Mouse (Mus musculus) kidney, embryonic 16.5 days (tissue): ENCODE results near the gene 4930590J08Rik. TPM values are rescaled to one million over a fixed set of nuclear protein-coding genes. Genes with fewer than 3 reads are reported as not detected.

Experiments
- ATAC-seq: fragments of 200-750 bp; cut with Nextera tagmentation; 2 replicates; pipeline ENCODE4 v1.8.0; 2017; ENCODE audit warnings: moderate TSS enrichment; ENCODE audit not compliant: low FRiP score, low TSS enrichment
- H3K27ac ChIP-seq: fragments of 300-500 bp; sonication (generic); 2 replicates; pipeline ENCODE4 v1.5.1; 2014; ENCODE audit warnings: low read length
- H3K27me3 ChIP-seq: fragments of 300-500 bp; sonication (generic); 2 replicates; pipeline ENCODE4 v1.6.1; 2014; ENCODE audit warnings: low read length, control low read depth, mixed read lengths; ENCODE audit not compliant: insufficient read depth
- H3K36me3 ChIP-seq: fragments of 300-500 bp; sonication (generic); 2 replicates; pipeline ENCODE4 v1.6.1; 2014; ENCODE audit warnings: low read length, control low read depth, mixed read lengths; ENCODE audit not compliant: insufficient read depth
- H3K4me1 ChIP-seq: fragments of 300-500 bp; sonication (generic); 2 replicates; pipeline ENCODE4 v1.6.1; 2014; ENCODE audit warnings: low read length, control low read depth, mixed read lengths; ENCODE audit not compliant: insufficient read depth
- H3K4me2 ChIP-seq: fragments of 300-500 bp; sonication (generic); replicated peaks from 2 replicates; pipeline ENCODE4 v1.6.1; 2014; ENCODE audit warnings: low read depth, low read length
- H3K4me3 ChIP-seq: fragments of 300-500 bp; sonication (generic); 2 replicates; pipeline ENCODE4 v1.5.1; 2014; ENCODE audit warnings: mild to moderate bottlenecking, low read length
- H3K9ac ChIP-seq: fragments of 300-500 bp; sonication (generic); replicated peaks from 2 replicates; pipeline ENCODE4 v1.6.1; 2014; ENCODE audit warnings: low read length
- H3K9me3 ChIP-seq: fragments of 300-500 bp; sonication (generic); 2 replicates; pipeline ENCODE4 v1.6.1; 2016; ENCODE audit warnings: low read length, control low read depth
- WGBS: fragments of 180-500 bp; shearing (Covaris S2); extraction: QIAGEN DNeasy Blood & Tissue Kit; methylation state at CpG from one replicate; pipeline ENCODE4 v1.1.7; 2014; 5-methylcytosine and 5-hydroxymethylcytosine counted together
- polyA plus RNA-seq: library from polyadenylated mRNA; unstranded; fragments of >200 nt; fragmentation: Nextera tagmentation; extraction: Ambion mirVana; gene quantifications from 2 replicates; pipeline ENCODE4 v1.2.1, GENCODE M21; 2015

Gene 4930590J08Rik
- polyA plus RNA-seq, 1 experiment from 2014 or later: 0.42 TPM

DNA sequence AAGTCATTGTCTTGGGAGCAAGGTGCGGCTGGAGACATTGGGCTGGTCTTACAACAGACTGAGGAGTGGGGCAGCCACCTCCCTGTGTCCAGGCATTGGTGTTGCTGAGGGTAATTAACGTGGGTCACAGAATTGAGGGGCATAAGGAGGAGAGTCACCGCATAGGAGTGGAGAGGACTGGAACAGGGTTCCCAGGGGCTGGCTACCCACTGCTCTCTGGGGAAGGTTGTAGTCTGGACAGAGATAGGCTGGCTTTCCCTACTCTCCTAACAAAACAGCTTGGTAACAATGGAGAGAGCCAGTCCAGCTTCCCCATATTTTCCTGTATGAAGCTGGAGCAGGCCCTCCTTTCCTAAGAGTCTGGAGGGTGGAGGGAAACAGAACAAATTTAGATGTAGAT lies 77.4 kb downstream of the 4930590J08Rik start:
- peaks cover 9% of the 10 kb centered on the region; the same call in 1 of the 2 replicates for H3K27me3 ChIP-seq
- peak overlapping the region; percentile 47; the same call in 1 of the 2 replicates for H3K9ac ChIP-seq
- peaks cover 18% of the 10 kb centered on the region for H3K4me1 ChIP-seq
- H3K4me3 ChIP-seq: peak overlapping the region; percentile 66
- H3K27ac ChIP-seq: 0 out of 2 replicates have a peak overlapping the region, but pooled peaks have one; percentile 35
- no peaks in the 10 kb centered on the region for H3K9me3 ChIP-seq
- no peak for ATAC-seq
- 65% methylated on average over 3 of the region's 3 CpGs for WGBS
- H3K36me3 ChIP-seq: no peaks in the 10 kb centered on the region
- peak overlapping the region; percentile 78 for H3K4me2 ChIP-seq

DNA sequence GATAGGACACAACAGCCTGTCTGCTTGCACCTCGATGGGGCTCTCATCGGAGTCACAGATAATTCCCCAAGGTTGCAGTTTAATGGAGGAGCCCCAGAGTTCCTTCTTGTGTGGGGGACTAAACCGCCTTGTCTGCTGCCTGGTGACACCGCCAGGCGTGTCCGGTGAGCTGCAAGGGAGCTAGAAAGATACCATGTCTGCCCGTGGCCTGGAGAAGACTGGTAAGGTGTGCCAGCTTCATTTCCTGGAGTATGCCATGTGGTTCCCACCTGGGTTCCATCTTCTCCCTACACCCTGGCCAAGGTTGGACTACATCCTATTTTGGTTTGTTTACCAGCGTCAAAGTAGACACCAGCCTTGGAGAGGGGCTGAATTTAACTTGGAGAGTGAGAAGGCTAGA lies 87.5 kb downstream of the 4930590J08Rik start:
- Histone ChIP-seq H3K4me2 (no peak overlapping the region), H3K4me3 (no peak overlapping the region), H3K27me3 (no peaks in the 10 kb centered on the region), H3K36me3 (peaks cover 8% of the 10 kb centered on the region; the same call in 1 of the 2 replicates), H3K9ac (no peak overlapping the region), H3K4me1 (peaks cover 23% of the 10 kb centered on the region; the same call in 1 of the 2 replicates), H3K9me3 (no peaks in the 10 kb centered on the region), H3K27ac (no peak overlapping the region)
- no peak for ATAC-seq
- 89% methylated on average over 8 of the region's 8 CpGs for WGBS

DNA sequence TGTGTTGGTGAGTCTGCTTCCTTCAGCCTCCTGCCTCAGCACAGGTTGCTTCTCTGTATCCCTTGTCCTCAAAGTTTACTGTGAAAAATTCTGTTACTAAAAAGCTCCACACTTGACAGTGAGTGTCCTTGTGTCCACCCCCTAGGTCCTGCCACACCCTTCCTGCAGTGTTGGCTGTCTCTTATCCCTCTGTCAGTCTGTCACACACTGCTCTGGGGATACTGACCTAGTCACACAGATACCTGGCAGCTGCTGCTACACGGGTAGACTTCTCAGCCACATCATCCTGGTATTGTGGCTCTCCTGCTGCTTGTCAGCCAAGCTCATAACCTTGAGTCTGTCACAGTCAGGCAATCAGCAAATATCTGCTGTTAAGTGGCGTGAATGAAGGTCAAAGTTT lies 90.2 kb downstream of the 4930590J08Rik start:
- Histone ChIP-seq H3K4me1 (peaks cover 23% of the 10 kb centered on the region; the same call in 1 of the 2 replicates), H3K4me3 (no peak overlapping the region), H3K27me3 (no peaks in the 10 kb centered on the region), H3K9me3 (no peaks in the 10 kb centered on the region), H3K4me2 (no peak overlapping the region), H3K9ac (no peak overlapping the region), H3K27ac (no peak overlapping the region), H3K36me3 (0 out of 2 replicates have a peak, but pooled peaks cover 2% of the 10 kb centered on the region)
- 59% methylated on average over 2 of the region's 2 CpGs for WGBS
- ATAC-seq: no peak

DNA sequence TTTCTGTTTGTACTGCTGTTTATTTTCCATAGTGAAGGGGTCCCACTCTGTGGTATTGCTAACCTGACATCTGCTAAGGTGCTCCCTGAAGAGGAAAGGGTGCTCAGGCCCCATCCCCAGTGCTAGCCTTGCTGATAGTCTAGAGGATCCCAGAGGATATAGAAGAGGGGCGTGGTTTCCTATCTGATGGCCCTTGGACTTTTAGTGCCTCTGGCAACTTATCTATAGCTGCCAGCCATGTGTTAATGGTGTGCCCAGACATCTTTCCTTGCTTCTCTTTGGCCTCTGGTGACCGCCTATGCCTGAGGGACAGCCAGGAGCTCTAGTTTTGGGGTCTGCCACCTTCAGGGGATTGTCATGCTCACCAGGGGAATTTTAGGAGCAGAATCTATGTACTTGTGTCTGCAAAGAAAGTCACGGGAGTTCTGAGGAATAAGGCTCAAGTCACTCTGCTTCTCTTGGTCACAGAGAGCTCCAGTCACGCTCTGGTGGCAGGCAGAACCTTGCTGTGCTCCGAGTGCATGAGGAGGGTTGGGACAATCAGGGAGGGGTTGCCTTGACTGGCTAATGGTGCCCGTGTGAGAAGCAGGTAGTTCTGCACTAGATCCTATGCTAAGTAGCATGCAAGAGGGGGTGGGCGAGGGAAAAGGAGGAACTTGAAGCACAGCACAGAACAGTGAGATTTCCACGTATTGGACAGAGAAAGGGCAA lies 91.3 kb downstream of the 4930590J08Rik start:
- no peak for ATAC-seq
- WGBS: 61% methylated on average over 8 of the region's 8 CpGs

DNA sequence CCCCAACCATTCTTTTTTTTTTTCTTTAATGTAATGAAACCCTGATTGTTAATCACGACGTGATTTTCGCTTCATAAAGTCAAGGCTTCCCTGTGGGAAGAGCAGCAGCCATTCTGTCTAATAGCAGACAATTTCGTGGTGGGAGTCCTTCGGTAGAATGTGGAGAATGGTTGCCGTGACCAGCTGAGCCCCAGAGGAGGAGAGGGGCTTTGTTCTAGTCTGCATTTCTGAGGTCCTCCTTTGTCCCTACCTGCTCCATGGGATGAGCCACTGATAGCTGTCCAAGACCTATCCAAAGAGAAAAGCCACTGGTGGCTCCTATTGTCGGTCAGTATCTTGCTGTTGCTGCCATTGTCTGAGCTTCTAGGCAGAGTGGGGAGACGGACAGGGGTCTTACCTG lies 93.5 kb downstream of the 4930590J08Rik start:
- peaks cover 23% of the 10 kb centered on the region; the same call in 1 of the 2 replicates for H3K4me1 ChIP-seq
- WGBS: 69% methylated on average over 8 of the region's 8 CpGs
- no peak overlapping the region for H3K4me2 ChIP-seq
- H3K9me3 ChIP-seq: no peaks in the 10 kb centered on the region
- H3K36me3 ChIP-seq: no peaks in the 10 kb centered on the region
- no peak overlapping the region for H3K4me3 ChIP-seq
- no peak for ATAC-seq
- H3K9ac ChIP-seq: no peak overlapping the region
- no peak overlapping the region for H3K27ac ChIP-seq
- H3K27me3 ChIP-seq: no peaks in the 10 kb centered on the region

More for the DNA sequence above, 91.3 kb downstream of the 4930590J08Rik start:
- Histone ChIP-seq H3K27me3 (no peaks in the 10 kb centered on the region), H3K4me2 (no peak overlapping the region), H3K27ac (no peak overlapping the region), H3K36me3 (no peaks in the 10 kb centered on the region), H3K9me3 (no peaks in the 10 kb centered on the region), H3K4me1 (peaks cover 23% of the 10 kb centered on the region; the same call in 1 of the 2 replicates), H3K9ac (no peak overlapping the region), H3K4me3 (no peak overlapping the region)

Other genes starting within 250 kb of the 4930590J08Rik start
- gene Slc6a6, start 218.8 kb upstream of the 4930590J08Rik start, polyA plus RNA-seq: 82.9 and 96.3 TPM in 2 replicates
- gene Grip2, start 75.6 kb upstream of the 4930590J08Rik start, polyA plus RNA-seq: 0.59 and 0.84 TPM in 2 replicates
- gene Ccdc174, start 24.8 kb upstream of the 4930590J08Rik start, polyA plus RNA-seq: 26.7 and 30.7 TPM in 2 replicates
- gene Fgd5, start 76.1 kb downstream of the 4930590J08Rik start, polyA plus RNA-seq: 20.8 and 22.9 TPM in 2 replicates
- 12.6 and 16.5 TPM in 2 replicates for gene Nr2c2, start 188.6 kb downstream of the 4930590J08Rik start, polyA plus RNA-seq